Mouse (Mus musculus) E14TG2a.4 (cell line): Measurements from ENCODE around the gene Gm340.

ENCODE experiments used
- CTCF ChIP-seq: conservative IDR thresholded peaks from 2 replicates; pipeline ENCODE4 v1.5.1; 2014; ENCODE audit warnings: low read length
- POU5F1 ChIP-seq: IDR thresholded peaks from 2 replicates; pipeline ENCODE4 v1.6.1; 2014; ENCODE audit warnings: low read length, borderline replicate concordance

GRCm38 (mm10) chr19:41597170-41597894 lies 15.2 kb downstream of the Gm340 start:
- TF ChIP-seq CTCF, result no peak
- no peak for TF ChIP-seq POU5F1
